Mouse (Mus musculus): ENCODE data around the gene Chd5. TPM values are rescaled to one million over a fixed set of nuclear protein-coding genes. Genes with fewer than 3 reads are reported as not detected.
A peak's percentile ranks its signal among the peaks of the same experiment; 100 is the strongest.

Gene Chd5
- polyA plus RNA-seq, 1 experiment from 2014 or later = 48.5 TPM

GRCm38 (mm10) chr4:152296874-152297861 lies 41.3 kb upstream of the Chd5 start, which contains the start of gene Icmt:
Gene Icmt, plus strand, starts transcription at chr4:152297227.
- ATAC-seq (ENCODE audit: low read depth) = peak; percentile 94
- Histone ChIP-seq H3K4me3 (ENCODE audit: low read depth, low read length) (peak within 1 kb of the TSS; percentile 80), H3K9ac (replicated peaks; ENCODE audit: low read depth, low read length) (peak within 1 kb of the TSS; percentile 91), H3K4me2 (ENCODE audit: low read depth, low read length) (peak within 1 kb of the TSS; percentile 91), H3K9me3 (ENCODE audit: control insufficient read depth, low read length) (no peaks in the 10 kb centered on the region), H3K4me1 (ENCODE audit: control insufficient read depth, insufficient read depth, low read length) (peaks cover 11% of the 10 kb centered on the region), H3K27ac (ENCODE audit: low read depth, low read length) (peak within 1 kb of the TSS; percentile 36; the same call in 1 of the 2 replicates), H3K36me3 (ENCODE audit: control insufficient read depth, insufficient read depth, low read length) (peaks cover 8% of the 10 kb centered on the region; the same call in 1 of the 2 replicates), H3K27me3 (ENCODE audit: control insufficient read depth, insufficient read depth, low read length) (peaks cover 14% of the 10 kb centered on the region)
- WGBS = under 1% methylated on average over 117 of the region's 119 CpGs

GRCm38 (mm10) chr4:152298836-152299235 lies 39.6 kb upstream of the Chd5 start:
- no peak overlapping the region for H3K9ac ChIP-seq (replicated peaks; ENCODE audit: low read depth, low read length)
- no peak overlapping the region for H3K27ac ChIP-seq (ENCODE audit: low read depth, low read length)
- no peak overlapping the region for H3K4me2 ChIP-seq (ENCODE audit: low read depth, low read length)
- WGBS = 83% methylated on average over 14 of the region's 14 CpGs
- H3K27me3 ChIP-seq (ENCODE audit: control insufficient read depth, insufficient read depth, low read length) = peaks cover 10% of the 10 kb centered on the region
- H3K4me1 ChIP-seq (ENCODE audit: control insufficient read depth, insufficient read depth, low read length) = peaks cover 11% of the 10 kb centered on the region
- peaks cover 22% of the 10 kb centered on the region for H3K36me3 ChIP-seq (ENCODE audit: control insufficient read depth, insufficient read depth, low read length)
- ATAC-seq (ENCODE audit: low read depth) = no peak
- H3K9me3 ChIP-seq (ENCODE audit: control insufficient read depth, low read length) = no peaks in the 10 kb centered on the region
- H3K4me3 ChIP-seq (ENCODE audit: low read depth, low read length) = no peak overlapping the region

GRCm38 (mm10) chr4:152300375-152300774 lies 38.1 kb upstream of the Chd5 start:
- 80% methylated on average over 8 of the region's 8 CpGs for WGBS
- Histone ChIP-seq H3K27ac (ENCODE audit: low read depth, low read length) (no peak overlapping the region), H3K4me1 (ENCODE audit: control insufficient read depth, insufficient read depth, low read length) (peaks cover 11% of the 10 kb centered on the region), H3K36me3 (ENCODE audit: control insufficient read depth, insufficient read depth, low read length) (peaks cover 26% of the 10 kb centered on the region), H3K9ac (replicated peaks; ENCODE audit: low read depth, low read length) (no peak overlapping the region), H3K4me3 (ENCODE audit: low read depth, low read length) (no peak overlapping the region), H3K27me3 (ENCODE audit: control insufficient read depth, insufficient read depth, low read length) (peaks cover 6% of the 10 kb centered on the region), H3K4me2 (ENCODE audit: low read depth, low read length) (no peak overlapping the region), H3K9me3 (ENCODE audit: control insufficient read depth, low read length) (no peaks in the 10 kb centered on the region)
- ATAC-seq (ENCODE audit: low read depth) = no peak

- no peak for ATAC-seq (ENCODE audit: low read depth)
- Histone ChIP-seq H3K4me3 (ENCODE audit: low read depth, low read length) (no peak overlapping the region), H3K4me1 (ENCODE audit: control insufficient read depth, insufficient read depth, low read length) (peaks cover 15% of the 10 kb centered on the region), H3K27me3 (ENCODE audit: control insufficient read depth, insufficient read depth, low read length) (no peaks in the 10 kb centered on the region), H3K36me3 (ENCODE audit: control insufficient read depth, insufficient read depth, low read length) (peaks cover 26% of the 10 kb centered on the region), H3K4me2 (ENCODE audit: low read depth, low read length) (no peak overlapping the region), H3K27ac (ENCODE audit: low read depth, low read length) (no peak overlapping the region), H3K9me3 (ENCODE audit: control insufficient read depth, low read length) (no peaks in the 10 kb centered on the region), H3K9ac (replicated peaks; ENCODE audit: low read depth, low read length) (no peak overlapping the region)
- WGBS = 77% methylated on average over 11 of the region's 11 CpGs
Observed at GRCm38 (mm10) chr4:152302012-152302411, 36.4 kb upstream of the Chd5 start.

GRCm38 (mm10) chr4:152303172-152303571 lies 35.3 kb upstream of the Chd5 start:
- Histone ChIP-seq H3K9me3 (ENCODE audit: control insufficient read depth, low read length) (no peaks in the 10 kb centered on the region), H3K4me1 (ENCODE audit: control insufficient read depth, insufficient read depth, low read length) (peaks cover 9% of the 10 kb centered on the region), H3K4me3 (ENCODE audit: low read depth, low read length) (no peak overlapping the region), H3K27me3 (ENCODE audit: control insufficient read depth, insufficient read depth, low read length) (no peaks in the 10 kb centered on the region), H3K9ac (replicated peaks; ENCODE audit: low read depth, low read length) (no peak overlapping the region), H3K27ac (ENCODE audit: low read depth, low read length) (no peak overlapping the region), H3K4me2 (ENCODE audit: low read depth, low read length) (no peak overlapping the region), H3K36me3 (ENCODE audit: control insufficient read depth, insufficient read depth, low read length) (peaks cover 26% of the 10 kb centered on the region)
- no peak for ATAC-seq (ENCODE audit: low read depth)
- WGBS = 93% methylated on average over 10 of the region's 10 CpGs

- 89% methylated on average over 6 of the region's 6 CpGs for WGBS
- H3K4me1 ChIP-seq (ENCODE audit: control insufficient read depth, insufficient read depth, low read length) = peaks cover 4% of the 10 kb centered on the region; the same call in 1 of the 2 replicates
- peaks cover 33% of the 10 kb centered on the region for H3K36me3 ChIP-seq (ENCODE audit: control insufficient read depth, insufficient read depth, low read length)
- H3K27ac ChIP-seq (ENCODE audit: low read depth, low read length) = no peak overlapping the region
- no peak overlapping the region for H3K4me3 ChIP-seq (ENCODE audit: low read depth, low read length)
- no peaks in the 10 kb centered on the region for H3K27me3 ChIP-seq (ENCODE audit: control insufficient read depth, insufficient read depth, low read length)
- H3K9ac ChIP-seq (replicated peaks; ENCODE audit: low read depth, low read length) = no peak overlapping the region
- H3K4me2 ChIP-seq (ENCODE audit: low read depth, low read length) = no peak overlapping the region
- no peaks in the 10 kb centered on the region for H3K9me3 ChIP-seq (ENCODE audit: control insufficient read depth, low read length)
- no peak for ATAC-seq (ENCODE audit: low read depth)
Observed at GRCm38 (mm10) chr4:152304685-152305084, 33.8 kb upstream of the Chd5 start.

- no peaks in the 10 kb centered on the region for H3K9me3 ChIP-seq (ENCODE audit: control insufficient read depth, low read length)
- no peak for ATAC-seq (ENCODE audit: low read depth)
- H3K27ac ChIP-seq (ENCODE audit: low read depth, low read length) = no peak overlapping the region
- H3K27me3 ChIP-seq (ENCODE audit: control insufficient read depth, insufficient read depth, low read length) = peaks cover 8% of the 10 kb centered on the region
- H3K4me1 ChIP-seq (ENCODE audit: control insufficient read depth, insufficient read depth, low read length) = peaks cover 4% of the 10 kb centered on the region; the same call in 1 of the 2 replicates
- H3K36me3 ChIP-seq (ENCODE audit: control insufficient read depth, insufficient read depth, low read length) = peaks cover 32% of the 10 kb centered on the region
- 45% methylated on average over 6 of the region's 6 CpGs for WGBS
- H3K9ac ChIP-seq (replicated peaks; ENCODE audit: low read depth, low read length) = no peak overlapping the region; the same call in 1 of the 2 replicates
- no peak overlapping the region for H3K4me3 ChIP-seq (ENCODE audit: low read depth, low read length)
- no peak overlapping the region for H3K4me2 ChIP-seq (ENCODE audit: low read depth, low read length)
Observed at GRCm38 (mm10) chr4:152305991-152306390, 32.5 kb upstream of the Chd5 start.

- H3K9ac ChIP-seq (replicated peaks; ENCODE audit: low read depth, low read length) = no peak overlapping the region
- 76% methylated on average over 9 of the region's 9 CpGs for WGBS
Observed at GRCm38 (mm10) chr4:152307542-152307941, 30.9 kb upstream of the Chd5 start.

GRCm38 (mm10) chr4:152312186-152312585 lies 26.3 kb upstream of the Chd5 start:
- ATAC-seq (ENCODE audit: low read depth) = no peak
- Histone ChIP-seq H3K27ac (ENCODE audit: low read depth, low read length) (no peak overlapping the region), H3K9ac (replicated peaks; ENCODE audit: low read depth, low read length) (no peak overlapping the region), H3K9me3 (ENCODE audit: control insufficient read depth, low read length) (no peaks in the 10 kb centered on the region), H3K4me2 (ENCODE audit: low read depth, low read length) (no peak overlapping the region), H3K4me3 (ENCODE audit: low read depth, low read length) (no peak overlapping the region), H3K4me1 (ENCODE audit: control insufficient read depth, insufficient read depth, low read length) (peaks cover 9% of the 10 kb centered on the region; the same call in 1 of the 2 replicates), H3K27me3 (ENCODE audit: control insufficient read depth, insufficient read depth, low read length) (peaks cover 64% of the 10 kb centered on the region), H3K36me3 (ENCODE audit: control insufficient read depth, insufficient read depth, low read length) (peaks cover 7% of the 10 kb centered on the region; the same call in 1 of the 2 replicates)
- 5% methylated on average over 14 of the region's 14 CpGs for WGBS

More at GRCm38 (mm10) chr4:152307542-152307941, 30.9 kb upstream of the Chd5 start:
- H3K4me1 ChIP-seq (ENCODE audit: control insufficient read depth, insufficient read depth, low read length) = peaks cover 4% of the 10 kb centered on the region; the same call in 1 of the 2 replicates
- H3K36me3 ChIP-seq (ENCODE audit: control insufficient read depth, insufficient read depth, low read length) = peaks cover 24% of the 10 kb centered on the region
- H3K4me2 ChIP-seq (ENCODE audit: low read depth, low read length) = no peak overlapping the region
- no peaks in the 10 kb centered on the region for H3K9me3 ChIP-seq (ENCODE audit: control insufficient read depth, low read length)
- no peak overlapping the region for H3K27ac ChIP-seq (ENCODE audit: low read depth, low read length)
- ATAC-seq (ENCODE audit: low read depth) = no peak
- H3K4me3 ChIP-seq (ENCODE audit: low read depth, low read length) = no peak overlapping the region
- H3K27me3 ChIP-seq (ENCODE audit: control insufficient read depth, insufficient read depth, low read length) = peaks cover 23% of the 10 kb centered on the region

Measured in neural tube, embryonic 14.5 days (tissue).